11 mouse cellular contexts compared by ENCODE assay signal in genomic region chr2:181119952-181120351, GRCm38 (mm10). TPM values are rescaled to one million over a fixed set of nuclear protein-coding genes. Genes with fewer than 3 reads are reported as not detected.
A peak's percentile ranks its signal among the peaks of the same experiment; 100 is the strongest.
DNase-seq lines count a peak whose midpoint lies in the region; ATAC-seq lines count a peak whose summit lies in the region.
"Had no signal": no experiment of that assay in that cellular context is flagged by ENCODE, and none has a peak within 500 bp of the region (broad histone marks: within the 10 kb centered on the region; RNA-seq: fewer than 3 reads in every experiment).

No protein-coding gene starts in this region.

- H3K9me3 ChIP-seq in hindbrain, embryonic 11.5 days (ENCODE audit: control insufficient read depth, low read length): no peaks in the 10 kb centered on the region
- H3K9me3 ChIP-seq in limb, embryonic 10.5 days (replicated peaks): no peaks in the 10 kb centered on the region
- H3K9me3 ChIP-seq: megakaryocyte, embryonic 14.5 days had no signal

- no peak overlapping the region; the same call in 1 of the 2 replicates for H3K9ac ChIP-seq in hindbrain, embryonic 11.5 days (ENCODE audit: low read depth, low read length)

- peaks cover 4% of the 10 kb centered on the region; the same call in 1 of the 2 replicates for H3K4me1 ChIP-seq in hindbrain, embryonic 11.5 days (replicated peaks; ENCODE audit: control insufficient read depth, insufficient read depth, low read length)
- H3K4me1 ChIP-seq in limb, embryonic 10.5 days: no peaks in the 10 kb centered on the region

- H3K27ac ChIP-seq in hindbrain, embryonic 11.5 days (ENCODE audit: low read depth, low read length): peak overlapping the region; percentile 73
- no peak overlapping the region for H3K27ac ChIP-seq in limb, embryonic 10.5 days

- H3K4me3 ChIP-seq in hindbrain, embryonic 11.5 days (ENCODE audit: low read depth, low read length): no peak overlapping the region; the same call in 1 of the 2 replicates
- H3K4me3 ChIP-seq in limb, embryonic 10.5 days: no peak overlapping the region
- H3K4me3 ChIP-seq: megakaryocyte, embryonic 14.5 days had no signal

- no peak overlapping the region for H3K4me2 ChIP-seq in hindbrain, embryonic 11.5 days (replicated peaks; ENCODE audit: low read depth, low read length)
- H3K4me2 ChIP-seq: heart, embryonic 11.5 days had no signal

- H3K27me3 ChIP-seq in hindbrain, embryonic 11.5 days (ENCODE audit: control insufficient read depth, insufficient read depth, low read length): no peaks in the 10 kb centered on the region
- no peaks in the 10 kb centered on the region for H3K27me3 ChIP-seq in limb, embryonic 10.5 days (ENCODE audit: low read depth, poor library complexity, severe bottlenecking)

- DNase-seq in layer of hippocampus, adult 11-12 months (ENCODE audit: low spot score): peak; percentile 85
- no peak for DNase-seq in layer of hippocampus, adult 9-10 months (ENCODE audit: low spot score)
- DNase-seq in hindbrain, embryonic 11.5 days (ENCODE audit: low spot score): no peak
- DNase-seq in left cerebral cortex, postnatal 10 days (ENCODE audit: extremely low spot score in 1 of 2, low spot score in 2 of 2): peak; percentile 76 to 79
- DNase-seq in right cerebral cortex, postnatal 36 days (ENCODE audit: low spot score in 2 of 2): peak; percentile 91 to 94
- no peak for DNase-seq in limb, embryonic 10.5 days (ENCODE audit: low spot score)
- no peak for DNase-seq in urinary bladder, adult 18-20 months (ENCODE audit: low spot score in 2 of 2)
- no peak for DNase-seq in heart, postnatal 36 days
- DNase-seq: B cell, adult 2 months had no signal

- 0 out of 2 replicates have a peak, but pooled peaks have one; percentile 25 for ATAC-seq in hindbrain, embryonic 11.5 days (ENCODE audit: low FRiP score)

- WGBS in hindbrain, embryonic 11.5 days: 28% methylated on average over 10 of the region's 10 CpGs
- 28% methylated on average over 10 of the region's 10 CpGs for WGBS in limb, embryonic 10.5 days

- intact Hi-C loops in left cerebral cortex, postnatal 10 days (cut with DNase I): no loop called here
- intact Hi-C loops in heart, postnatal 36 days (cut with DNase I): no loop called here

- no peaks in the 10 kb centered on the region for H3K36me3 ChIP-seq in hindbrain, embryonic 11.5 days (ENCODE audit: control insufficient read depth, insufficient read depth, low read length)
- no peaks in the 10 kb centered on the region for H3K36me3 ChIP-seq in limb, embryonic 10.5 days

RNA-seq across cellular contexts. Expression of gene Kcnq2, which starts 15.1 kb away (rescaled TPM):
- 16.3 and 18.9 TPM in 2 replicates for polyA plus RNA-seq in hindbrain, embryonic 11.5 days (2014; fragmentation: Nextera tagmentation; extraction: Ambion mirVana)
- 100 to 1,000 TPM; 178 to 181 TPM for total RNA-seq in left cerebral cortex, postnatal 10 days (2021)
- polyA plus RNA-seq in limb, embryonic 10.5 days (2016; fragmentation: Nextera tagmentation; extraction: Ambion mirVana): 0.10 and 0.20 TPM in 2 replicates
- not detected for total RNA-seq in heart, postnatal 36 days (2021)

RNA-seq across cellular contexts. Expression of gene Eef1a2, which starts 36.9 kb away (rescaled TPM):
- polyA plus RNA-seq in hindbrain, embryonic 11.5 days (2014; fragmentation: Nextera tagmentation; extraction: Ambion mirVana): 1.3 and 1.5 TPM in 2 replicates
- 100 to 1,000 TPM; 898 to 906 TPM for total RNA-seq in left cerebral cortex, postnatal 10 days (2021)
- not detected in 2 replicates for polyA plus RNA-seq in limb, embryonic 10.5 days (2016; fragmentation: Nextera tagmentation; extraction: Ambion mirVana)
- total RNA-seq in heart, postnatal 36 days (2021): 1,000 to 10,000 TPM; 1,480 to 1,577 TPM

Comparison
In these comparisons a context has a peak if more than half of its experiments do, and no peak if none do; other contexts are left out.
1. DNase-seq: peak in layer of hippocampus, adult 11-12 months (single experiment), left cerebral cortex, postnatal 10 days (2 of 2) and right cerebral cortex, postnatal 36 days (2 of 2); none in layer of hippocampus, adult 9-10 months (single experiment), hindbrain, embryonic 11.5 days (single experiment), limb, embryonic 10.5 days (single experiment), urinary bladder, adult 18-20 months (0 of 2) and heart, postnatal 36 days (0 of 2).
2. RNA of gene Kcnq2, which starts 15.1 kb away (total RNA-seq): 178 to 181 TPM in left cerebral cortex, postnatal 10 days; not detected in heart, postnatal 36 days; every median in the first group is over 100 times any median in the second.